Mouse (Mus musculus) activated CD4-positive, CD25-positive, alpha-beta regulatory T cell, adult 9 weeks (primary cell): ENCODE data around the gene Rnf157. TPM values are rescaled to one million over a fixed set of nuclear protein-coding genes. Genes with fewer than 3 reads are reported as not detected.

ENCODE experiments used
- polyA plus RNA-seq: library from polyadenylated mRNA; unstranded; fragments of 100-300 nt; shearing (Covaris generic); gene quantifications from one replicate; pipeline ENCODE4 v1.2.1, GENCODE M21; 2017

Gene Rnf157
- 3.2 TPM for polyA plus RNA-seq

GRCm38 (mm10) chr11:116412904-116413630 is at the start of gene Rnf157:
Gene Rnf157 (minus strand): TSS chr11:116413032.

GRCm38 (mm10) chr11:116433356-116434286 is 20.8 kb upstream of the Rnf157 start, which contains the start of gene Ubald2:
Gene Ubald2 (plus strand): TSS chr11:116434094.

GRCm38 (mm10) chr11:116335244-116336036 is 77.4 kb downstream of the Rnf157 start, which contains the start of gene Foxj1:
Gene Foxj1 (minus strand): TSS chr11:116335399.

GRCm38 (mm10) chr11:116307019-116307725 is 105.7 kb downstream of the Rnf157 start, which contains the start of gene Exoc7:
Gene Exoc7 (minus strand): TSS chr11:116307233.

Other genes with a start within 250 kb of the Rnf157 start
- 10.8 TPM for gene Fbf1, start 244.9 kb downstream of the Rnf157 start, polyA plus RNA-seq
- 65.7 TPM for gene Ten1, start 214.2 kb downstream of the Rnf157 start, polyA plus RNA-seq
- 21.0 TPM for gene Acox1, start 214.0 kb downstream of the Rnf157 start, polyA plus RNA-seq
- gene Evpl, start 175.0 kb downstream of the Rnf157 start, polyA plus RNA-seq = 0.09 TPM
- 81.5 TPM for gene Srp68, start 138.8 kb downstream of the Rnf157 start, polyA plus RNA-seq
- gene Galr2, start 132.1 kb downstream of the Rnf157 start, polyA plus RNA-seq = not detected
- gene Exoc7, start 105.8 kb downstream of the Rnf157 start, polyA plus RNA-seq = 89.2 TPM
- gene Foxj1, start 77.6 kb downstream of the Rnf157 start, polyA plus RNA-seq = not detected
- gene Ubald2, start 21.1 kb upstream of the Rnf157 start, polyA plus RNA-seq = 34.7 TPM
- gene Qrich2, start 53.2 kb upstream of the Rnf157 start, polyA plus RNA-seq = not detected
- 35.2 TPM for gene Prpsap1, start 81.2 kb upstream of the Rnf157 start, polyA plus RNA-seq
- gene Sphk1, start 117.9 kb upstream of the Rnf157 start, polyA plus RNA-seq = not detected
- gene Ube2o, start 168.4 kb upstream of the Rnf157 start, polyA plus RNA-seq = 1.9 TPM
- gene Aanat, start 173.4 kb upstream of the Rnf157 start, polyA plus RNA-seq = not detected
- 14.5 TPM for gene Rhbdf2, start 214.0 kb upstream of the Rnf157 start, polyA plus RNA-seq
- gene Prcd, start 240.5 kb upstream of the Rnf157 start, polyA plus RNA-seq = not detected
- gene Cygb, start 241.3 kb upstream of the Rnf157 start, polyA plus RNA-seq = not detected